Mouse (Mus musculus): ENCODE results near the gene Txndc15.

The Txndc15 gene

DNA sequence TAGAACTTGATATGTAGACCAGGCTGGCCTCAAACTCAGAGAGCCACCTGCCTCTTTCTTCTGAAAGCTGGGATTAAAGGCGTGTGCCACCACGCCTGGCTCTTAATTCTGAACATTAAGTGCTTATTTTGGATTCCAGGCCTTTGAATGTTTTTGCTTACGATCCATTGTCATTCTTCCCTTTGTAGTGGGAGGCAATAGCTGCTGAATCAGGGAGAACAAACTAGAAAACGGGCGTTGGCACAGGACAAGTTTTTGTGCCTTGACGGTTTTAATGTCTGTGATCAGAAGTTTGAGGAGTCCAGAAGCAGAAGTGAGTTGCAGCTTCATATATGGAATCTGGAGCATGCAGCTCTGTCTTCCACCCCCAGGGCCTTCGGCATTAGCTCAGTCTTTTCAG lies 16.3 kb downstream of the Txndc15 start:
- DNase-seq (ENCODE audit: low read depth, low spot score) = no peak

DNA sequence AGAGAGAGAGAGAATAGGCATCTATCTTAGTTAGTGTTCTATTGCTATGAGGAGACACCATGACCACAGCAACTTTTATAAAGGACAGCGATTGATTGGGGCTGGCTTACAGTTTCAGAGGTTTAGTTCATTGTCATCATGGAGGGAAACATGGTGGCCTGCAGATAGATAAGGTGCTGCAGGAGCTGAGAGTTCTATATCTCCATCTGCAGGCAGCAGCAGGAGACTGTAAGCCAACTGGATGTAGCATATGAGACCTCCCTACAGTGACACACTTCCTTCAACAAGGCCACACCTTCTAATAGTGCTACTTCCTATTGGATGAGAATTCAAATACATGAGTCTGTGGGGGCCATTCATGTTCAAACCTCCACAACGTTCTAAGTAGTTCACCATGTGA lies 17.7 kb downstream of the Txndc15 start:
- DNase-seq (ENCODE audit: low read depth, low spot score) = no peak

DNA sequence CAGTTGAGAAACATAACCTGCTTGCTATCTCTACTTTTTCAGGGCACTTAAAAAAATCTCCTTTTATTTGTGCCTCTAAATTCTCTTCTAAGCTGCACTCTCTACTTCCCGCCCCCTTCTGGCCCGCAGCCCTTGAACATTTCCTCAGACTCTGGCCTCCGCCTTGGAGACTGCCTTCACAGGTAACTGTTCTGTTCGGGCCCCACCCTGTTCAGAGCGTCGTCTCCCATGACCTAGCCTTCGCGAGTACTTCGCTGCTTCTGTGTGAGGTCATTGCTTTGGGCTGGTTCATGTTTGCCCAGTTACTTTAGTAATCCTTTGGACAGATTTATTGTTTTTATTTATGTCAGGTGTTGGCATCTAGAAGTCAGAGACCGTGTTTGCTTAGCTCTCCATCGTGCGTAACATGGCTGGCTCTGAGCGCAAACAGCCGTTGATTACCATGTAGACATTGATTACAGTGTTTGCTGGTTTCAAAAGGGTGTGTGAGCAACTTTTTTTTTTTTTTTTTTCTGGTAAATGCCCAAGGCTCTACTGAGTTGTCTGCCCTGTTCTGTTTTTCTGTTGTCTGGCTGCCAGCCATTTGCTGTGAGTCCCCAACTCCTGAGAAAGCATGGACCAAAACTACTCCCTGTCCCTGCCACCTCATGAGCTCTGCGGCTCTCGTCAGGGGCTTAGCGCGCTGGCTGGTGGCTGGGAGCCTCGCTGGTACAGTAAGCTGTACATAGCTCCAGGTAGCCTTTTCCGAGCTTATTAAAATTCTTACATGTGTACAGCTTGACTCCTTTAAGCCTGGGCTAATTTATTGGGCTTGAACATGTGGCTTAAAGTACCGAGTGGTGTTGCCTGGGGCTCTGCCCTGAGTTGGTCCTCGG lies 19.4 kb downstream of the Txndc15 start:
- no peak for DNase-seq (ENCODE audit: low read depth, low spot score)

DNA sequence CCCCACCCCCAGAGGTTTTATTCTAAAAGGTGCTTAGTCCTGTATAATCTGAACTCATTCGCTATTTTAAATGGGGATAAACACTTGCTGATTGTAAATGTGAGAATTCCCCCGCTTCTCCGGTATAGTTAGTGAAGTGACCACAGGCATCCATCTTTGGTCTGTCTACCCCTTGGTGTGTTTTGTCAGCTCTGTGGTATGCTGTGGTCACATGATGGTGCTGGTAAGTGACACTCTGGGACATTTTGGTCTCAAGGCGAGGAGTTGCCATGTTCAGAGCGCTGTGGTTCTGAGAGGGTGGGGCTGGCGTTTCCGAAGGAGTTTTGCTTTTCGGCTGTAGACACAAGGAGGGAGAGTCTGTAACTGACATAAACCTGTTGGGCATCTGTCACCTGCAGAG lies 23.4 kb downstream of the Txndc15 start:
- DNase-seq (ENCODE audit: low read depth, low spot score) = no peak

DNA sequence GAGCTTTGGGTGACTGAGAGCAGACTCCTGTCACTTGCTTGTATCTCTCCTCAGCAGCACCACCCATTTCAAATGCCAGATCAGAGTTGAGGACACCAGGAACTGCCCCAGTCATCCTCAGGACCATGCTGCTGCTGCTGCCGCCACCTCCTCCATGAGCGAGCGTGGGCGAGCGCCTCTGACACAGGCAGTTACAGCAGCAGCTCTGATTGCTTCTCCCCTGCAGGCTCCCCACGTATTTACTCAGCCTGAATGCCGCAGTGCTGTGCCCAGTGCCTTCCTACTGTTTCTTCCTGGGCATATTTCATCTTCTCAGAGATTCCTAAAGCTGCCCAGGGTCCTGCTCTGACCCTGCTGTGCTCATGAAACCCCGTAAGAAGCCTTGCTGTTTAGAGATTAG lies 27.9 kb downstream of the Txndc15 start:
- DNase-seq (ENCODE audit: low read depth, low spot score) = no peak

DNA sequence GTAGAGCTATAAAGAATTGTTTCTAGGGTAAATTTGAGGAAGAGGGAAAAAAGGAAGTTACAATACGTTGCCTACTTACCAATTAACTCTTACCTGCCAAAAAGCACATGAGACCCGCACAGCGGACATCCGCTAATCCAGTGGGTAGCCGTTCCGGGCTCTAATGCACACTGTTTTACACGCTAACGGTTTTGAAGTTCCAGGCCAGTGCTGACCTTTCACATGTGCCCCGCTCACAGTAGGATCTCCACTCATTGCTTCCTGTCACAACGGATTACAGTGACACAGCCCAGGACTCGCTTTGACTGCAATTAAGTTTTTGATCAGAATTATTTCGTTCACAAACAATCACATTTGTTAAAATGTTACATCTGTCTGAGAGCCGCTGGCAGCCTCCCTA lies 39.9 kb downstream of the Txndc15 start:
- no peak for DNase-seq (ENCODE audit: low read depth, low spot score)

DNA sequence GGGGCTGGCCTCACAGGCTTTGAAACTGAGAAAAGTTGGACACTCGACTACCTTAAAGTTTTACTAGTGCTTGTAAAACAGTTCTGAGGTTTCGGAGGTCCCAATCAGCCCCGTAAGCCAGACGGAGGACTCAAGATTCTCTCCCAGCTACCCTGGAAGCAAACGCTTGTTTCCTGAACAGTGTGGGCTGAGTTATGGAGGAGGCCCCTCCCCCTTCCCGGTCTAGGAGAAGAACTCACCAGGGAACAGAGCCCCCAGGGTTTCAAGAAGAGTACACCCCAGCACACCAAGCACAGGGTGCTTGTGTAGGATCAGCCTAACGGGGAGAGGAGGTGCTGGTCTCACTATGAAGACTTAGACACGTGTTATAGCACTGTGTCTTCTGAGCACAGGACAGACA lies 42.3 kb downstream of the Txndc15 start:
- DNase-seq (ENCODE audit: low read depth, low spot score) = no peak

DNA sequence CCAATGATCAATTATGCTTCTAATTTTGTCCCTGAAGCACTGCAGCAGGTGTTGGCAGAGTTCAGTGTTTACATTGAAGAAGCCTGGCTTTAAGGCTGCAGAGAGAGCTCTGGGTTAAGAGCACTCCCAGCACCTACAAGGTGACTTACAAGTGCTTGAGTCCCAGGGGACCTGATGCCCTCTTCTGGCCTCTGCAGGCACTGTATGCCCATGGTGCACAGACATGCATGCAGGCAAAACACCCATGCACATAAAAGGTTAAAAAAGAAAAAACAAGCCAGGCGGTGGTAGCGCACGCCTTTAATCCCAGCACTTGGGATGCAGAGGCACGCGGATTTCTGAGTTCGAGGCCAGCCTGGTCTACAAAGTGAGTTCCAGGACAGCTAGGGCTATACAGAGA lies 43.2 kb downstream of the Txndc15 start:
- DNase-seq (ENCODE audit: low read depth, low spot score) = peak; percentile 36

DNA sequence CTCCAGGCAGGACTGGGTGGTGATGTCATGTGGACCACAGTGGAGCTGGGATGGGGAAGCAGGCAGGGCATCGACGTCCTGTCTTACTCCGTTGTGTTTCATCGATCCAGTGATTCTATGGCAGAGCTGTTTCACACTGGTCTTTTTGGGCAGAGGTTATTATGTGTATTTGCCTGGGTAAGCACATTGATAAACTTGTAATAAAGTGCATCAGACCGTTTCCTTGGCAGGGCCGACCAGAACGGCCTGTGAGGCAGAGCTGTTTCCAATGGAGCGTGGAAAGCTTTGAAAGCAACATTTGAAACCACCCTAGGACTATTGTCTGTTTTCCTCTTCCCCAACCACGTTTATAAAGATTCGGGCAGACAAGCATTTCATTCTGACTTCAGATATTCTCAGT lies 46.1 kb downstream of the Txndc15 start:
- no peak for DNase-seq (ENCODE audit: low read depth, low spot score)

DNA sequence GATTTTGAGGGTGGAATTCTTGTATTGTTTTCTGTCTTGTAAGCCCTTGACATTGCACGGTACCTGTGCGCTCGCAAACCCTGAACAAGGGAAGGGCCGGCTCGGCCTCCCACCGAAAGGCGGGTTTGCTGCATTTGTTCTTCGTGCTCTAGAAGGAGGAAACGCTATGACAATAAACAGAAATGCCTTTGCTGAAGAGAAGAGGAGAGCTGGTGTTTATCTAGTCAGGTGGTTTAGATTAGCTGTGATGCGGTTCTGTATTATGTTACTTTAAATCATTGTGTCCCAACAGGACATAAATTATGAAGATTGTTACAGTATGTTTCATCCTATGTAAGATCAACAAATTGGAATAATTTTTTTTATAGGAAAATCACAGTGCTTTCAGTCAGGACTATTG lies 47.0 kb downstream of the Txndc15 start:
- DNase-seq (ENCODE audit: low read depth, low spot score) = no peak

DNA sequence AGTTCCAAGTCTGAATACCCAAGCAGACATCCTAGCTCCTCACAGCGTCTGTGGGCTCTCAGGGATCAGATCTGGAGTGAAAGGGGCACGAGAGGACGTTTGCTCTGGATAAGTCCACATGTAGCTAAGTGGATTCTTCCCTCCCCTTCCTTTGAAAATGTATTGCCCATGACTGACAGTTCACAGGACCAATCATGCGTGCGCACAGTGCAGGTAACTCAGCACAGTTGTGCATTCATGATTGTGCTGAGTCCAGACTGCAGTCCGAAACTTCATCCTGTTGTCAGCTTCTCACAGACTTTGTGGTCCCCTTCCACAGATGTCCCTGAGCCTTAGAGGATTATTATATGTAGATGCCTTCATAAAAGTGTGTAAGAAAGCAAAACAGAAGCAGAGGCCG lies 59.9 kb downstream of the Txndc15 start:
- DNase-seq (ENCODE audit: low read depth, low spot score) = no peak

DNA sequence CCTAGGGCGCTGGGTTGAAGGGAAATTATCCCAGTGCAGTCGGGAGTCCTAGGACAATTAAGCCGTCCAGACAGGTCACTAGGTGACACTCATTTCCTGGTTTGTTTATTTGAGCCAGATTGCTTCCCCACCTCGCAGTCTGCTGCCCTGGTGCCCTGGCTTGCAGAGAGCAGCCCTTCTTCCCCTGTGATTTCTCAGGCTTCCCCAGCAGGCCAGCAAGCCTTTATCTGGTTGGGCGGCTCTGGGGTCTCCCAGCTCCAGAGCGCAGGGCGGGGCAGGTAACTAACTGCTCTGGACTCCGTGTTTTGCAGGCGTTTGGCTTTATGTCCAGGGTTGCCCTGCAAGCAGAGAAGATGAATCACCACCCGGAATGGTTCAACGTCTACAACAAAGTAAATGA lies 60.6 kb downstream of the Txndc15 start:
- no peak for DNase-seq (ENCODE audit: low read depth, low spot score)

Data from WW6 (cell line).